Mouse (Mus musculus) heart, embryonic 13.5 days (tissue): ENCODE measurements around the gene Hist1h2bh. TPM values are rescaled to one million over a fixed set of nuclear protein-coding genes. Genes with fewer than 3 reads are reported as not detected.
"Not testable (repeated sequence)": the region's sequence is repeated elsewhere in the genome, so short reads cannot be mapped to it uniquely, and the experiment has no call there.

Experiments used
- ATAC-seq: fragments of 200-750 bp; cut with Nextera tagmentation; 2 replicates; pipeline ENCODE4 v1.8.0; 2017; ENCODE audit warnings: moderate TSS enrichment; ENCODE audit not compliant: insufficient number of reproducible peaks, low FRiP score, low TSS enrichment; ENCODE audit errors: extremely low read depth
- H3K27ac ChIP-seq: fragments of 300-500 bp; sonication (generic); replicated peaks from 2 replicates; pipeline ENCODE4 v1.5.1; 2015; ENCODE audit warnings: moderate library complexity, mild to moderate bottlenecking, inconsistent platforms
- H3K27me3 ChIP-seq: fragments of 300-500 bp; sonication (generic); replicated peaks from 2 replicates; pipeline ENCODE4 v1.6.1; 2015; ENCODE audit warnings: mild to moderate bottlenecking, inconsistent platforms
- H3K36me3 ChIP-seq: fragments of 300-500 bp; sonication (generic); 2 replicates; pipeline ENCODE4 v1.6.1; 2015; ENCODE audit warnings: mild to moderate bottlenecking, inconsistent platforms
- H3K4me1 ChIP-seq: fragments of 300-500 bp; sonication (generic); 2 replicates; pipeline ENCODE4 v1.6.1; 2015; ENCODE audit warnings: inconsistent platforms
- H3K4me2 ChIP-seq: fragments of 300-500 bp; sonication (generic); 2 replicates; pipeline ENCODE4 v1.6.1; 2015; ENCODE audit warnings: inconsistent platforms, mild to moderate bottlenecking, moderate library complexity
- H3K4me3 ChIP-seq: fragments of 300-500 bp; sonication (generic); 2 replicates; pipeline ENCODE4 v1.5.1; 2015; ENCODE audit warnings: moderate library complexity, mild to moderate bottlenecking, inconsistent platforms
- H3K9ac ChIP-seq: fragments of 300-500 bp; sonication (generic); 2 replicates; pipeline ENCODE4 v1.6.1; 2015; ENCODE audit warnings: inconsistent platforms, mild to moderate bottlenecking, moderate library complexity
- H3K9me3 ChIP-seq: fragments of 300-500 bp; sonication (generic); 2 replicates; pipeline ENCODE4 v1.6.1; 2016; ENCODE audit warnings: inconsistent platforms
- WGBS: fragments of 180-500 bp; shearing (Covaris S2); methylation state at CpG from one replicate; pipeline ENCODE4 v1.1.7; 2015; ENCODE audit warnings: mixed read lengths; 5-methylcytosine and 5-hydroxymethylcytosine counted together
- polyA plus RNA-seq: library from polyadenylated mRNA; unstranded; fragments of >200 nt; fragmentation: Nextera tagmentation; extraction: Ambion mirVana; gene quantifications from 2 replicates; pipeline ENCODE4 v1.2.1, GENCODE M21; 2015

The Hist1h2bh gene
- polyA plus RNA-seq, 1 experiment from 2014 or later, result 0.32 TPM

GRCm38 (mm10) chr13:23582219-23583056 lies 39.2 kb upstream of the Hist1h2bh start:
- WGBS, result 15% methylated on average over 6 of the region's 6 CpGs
- peak overlapping the region; percentile 62 for H3K4me3 ChIP-seq
- H3K9me3 ChIP-seq, result no peaks in the 10 kb centered on the region
- no peak for ATAC-seq
- peak overlapping the region; percentile 94 for H3K4me2 ChIP-seq
- H3K4me1 ChIP-seq, result peaks cover 42% of the 10 kb centered on the region
- no peaks in the 10 kb centered on the region for H3K27me3 ChIP-seq
- peak overlapping the region; percentile 89 for H3K9ac ChIP-seq
- peak overlapping the region; percentile 86 for H3K27ac ChIP-seq
- no peaks in the 10 kb centered on the region for H3K36me3 ChIP-seq

- no peaks in the 10 kb centered on the region for H3K36me3 ChIP-seq
- peak within 1 kb of the TSS; percentile 86 for H3K27ac ChIP-seq
- peaks cover 44% of the 10 kb centered on the region for H3K4me1 ChIP-seq
- peak within 1 kb of the TSS; percentile 89 for H3K9ac ChIP-seq
- no peaks in the 10 kb centered on the region for H3K27me3 ChIP-seq
- H3K9me3 ChIP-seq, result no peaks in the 10 kb centered on the region
- under 1% methylated on average over 43 of the region's 43 CpGs for WGBS
- peak; percentile 75; the same call in 1 of the 2 replicates for ATAC-seq
- peak within 1 kb of the TSS; percentile 94 for H3K4me2 ChIP-seq
- H3K4me3 ChIP-seq, result peak within 1 kb of the TSS; percentile 62
Observed at GRCm38 (mm10) chr13:23581408-23582218, 38.4 kb upstream of the Hist1h2bh start, which contains the start of gene Hist1h4d. Gene Hist1h4d (plus strand): TSS chr13:23581598.

- no peak overlapping the region for H3K9ac ChIP-seq
- WGBS, result 98% methylated on average over 1 of the region's 1 CpGs
- ATAC-seq, result no peak
- H3K27ac ChIP-seq, result no peak overlapping the region
- peaks cover 42% of the 10 kb centered on the region for H3K4me1 ChIP-seq
- H3K9me3 ChIP-seq, result no peaks in the 10 kb centered on the region
- H3K4me3 ChIP-seq, result no peak overlapping the region
- H3K36me3 ChIP-seq, result no peaks in the 10 kb centered on the region
- H3K27me3 ChIP-seq, result no peaks in the 10 kb centered on the region
- H3K4me2 ChIP-seq, result no peak overlapping the region
Observed at GRCm38 (mm10) chr13:23577835-23578234, 34.6 kb upstream of the Hist1h2bh start.

GRCm38 (mm10) chr13:23576906-23577639 lies 33.9 kb upstream of the Hist1h2bh start:
- 60% methylated on average over 6 of the region's 6 CpGs for WGBS
- H3K9me3 ChIP-seq, result no peaks in the 10 kb centered on the region
- H3K27ac ChIP-seq, result peak overlapping the region; percentile 73
- ATAC-seq, result no peak
- peak overlapping the region; percentile 57 for H3K4me3 ChIP-seq
- peak overlapping the region; percentile 80 for H3K4me2 ChIP-seq
- H3K4me1 ChIP-seq, result peaks cover 42% of the 10 kb centered on the region
- no peaks in the 10 kb centered on the region for H3K36me3 ChIP-seq
- H3K9ac ChIP-seq, result peak overlapping the region; percentile 87
- no peaks in the 10 kb centered on the region for H3K27me3 ChIP-seq

- 22% methylated on average over 7 of the region's 7 CpGs for WGBS
- Histone ChIP-seq H3K27me3 (no peaks in the 10 kb centered on the region), H3K27ac (peak overlapping the region; percentile 73), H3K4me3 (peak overlapping the region; percentile 57), H3K36me3 (no peaks in the 10 kb centered on the region), H3K9ac (peak overlapping the region; percentile 87), H3K4me1 (peaks cover 41% of the 10 kb centered on the region), H3K9me3 (no peaks in the 10 kb centered on the region), H3K4me2 (peak overlapping the region; percentile 80)
- no peak for ATAC-seq
Observed at GRCm38 (mm10) chr13:23576351-23576881, 33.2 kb upstream of the Hist1h2bh start.

- Histone ChIP-seq H3K9ac (peak overlapping the region; percentile 87), H3K27ac (peak overlapping the region; percentile 73), H3K4me1 (peaks cover 39% of the 10 kb centered on the region), H3K4me3 (peak overlapping the region; percentile 57), H3K4me2 (peak overlapping the region; percentile 80)
- not testable (repeated sequence) for H3K27me3 ChIP-seq, H3K36me3 ChIP-seq, ATAC-seq, H3K9me3 ChIP-seq
- 1% methylated on average over 11 of the region's 40 CpGs for WGBS
Observed at GRCm38 (mm10) chr13:23575864-23576313, 32.7 kb upstream of the Hist1h2bh start.

GRCm38 (mm10) chr13:23575271-23575851 lies 32.2 kb upstream of the Hist1h2bh start, which contains the start of gene Hist1h3d:
Gene Hist1h3d (plus strand): TSS chr13:23575763.
- Histone ChIP-seq H3K4me1 (peaks cover 36% of the 10 kb centered on the region), H3K4me2 (peak within 1 kb of the TSS; percentile 80), H3K36me3 (no peaks in the 10 kb centered on the region), H3K27ac (peak within 1 kb of the TSS; percentile 84), H3K9ac (peak within 1 kb of the TSS; percentile 87), H3K9me3 (no peaks in the 10 kb centered on the region), H3K27me3 (no peaks in the 10 kb centered on the region), H3K4me3 (peak within 1 kb of the TSS; percentile 57)
- 3% methylated on average over 18 of the region's 18 CpGs for WGBS
- no peak for ATAC-seq

- H3K9ac ChIP-seq, result peak overlapping the region; percentile 79
- H3K36me3 ChIP-seq, H3K9me3 ChIP-seq: not testable (repeated sequence)
Observed at GRCm38 (mm10) chr13:23574546-23575170, 31.5 kb upstream of the Hist1h2bh start.

GRCm38 (mm10) chr13:23573898-23574524 lies 30.8 kb upstream of the Hist1h2bh start, which contains the start of the genes Hist1h2bf and Hist1h2ad:
Gene Hist1h2bf (minus strand): TSS chr13:23574196.
Gene Hist1h2ad (plus strand): TSS chr13:23574381.
- H3K9ac ChIP-seq, result peak within 1 kb of the TSS; percentile 89

More at GRCm38 (mm10) chr13:23574546-23575170, 31.5 kb upstream of the Hist1h2bh start:
- H3K27me3 ChIP-seq, ATAC-seq: not testable (repeated sequence)
- 3% methylated on average over 10 of the region's 39 CpGs for WGBS
- Histone ChIP-seq H3K27ac (peak overlapping the region; percentile 96), H3K4me2 (peak overlapping the region; percentile 80), H3K4me1 (peaks cover 42% of the 10 kb centered on the region), H3K4me3 (peak overlapping the region; percentile 57)

More at GRCm38 (mm10) chr13:23573898-23574524, 30.8 kb upstream of the Hist1h2bh start, which contains the start of the genes Hist1h2bf and Hist1h2ad:
- H3K4me3 ChIP-seq, result peak within 1 kb of the TSS; percentile 57
- H3K36me3 ChIP-seq, H3K27me3 ChIP-seq, H3K9me3 ChIP-seq: not testable (repeated sequence)
- ATAC-seq, result peak; percentile 78
- 2% methylated on average over 39 of the region's 42 CpGs for WGBS
- H3K4me1 ChIP-seq, result peaks cover 45% of the 10 kb centered on the region
- H3K4me2 ChIP-seq, result peak within 1 kb of the TSS; percentile 80
- H3K27ac ChIP-seq, result peak within 1 kb of the TSS; percentile 96
